Mouse (Mus musculus) heart, embryonic 14.5 days (tissue): Measurements from ENCODE around the gene Gm8297. TPM values are rescaled to one million over a fixed set of nuclear protein-coding genes. Genes with fewer than 3 reads are reported as not detected.
"Not testable (repeated sequence)": the region's sequence is repeated elsewhere in the genome, so short reads cannot be mapped to it uniquely, and the experiment has no call there.

ENCODE experiments used
- ATAC-seq: fragments of 200-750 bp; cut with Nextera tagmentation; 2 replicates; pipeline ENCODE4 v1.8.0; 2017; ENCODE audit warnings: low read depth, moderate TSS enrichment; ENCODE audit not compliant: insufficient number of reproducible peaks, insufficient read depth, low FRiP score
- H3K27ac ChIP-seq, 2 experiments: fragments of 200-500 bp in 1 of 2; fragments of 300-500 bp in 1 of 2; sonication (generic) in 1 of 2; replicated peaks in 1 of 2; 2 replicates each; pipeline ENCODE4 v1.5.1; 2012 to 2014; ENCODE audit warnings: low read depth in 2 of 2, low read length in 2 of 2, control low read depth in 1 of 2, mild to moderate bottlenecking in 1 of 2, mixed read lengths in 1 of 2; ENCODE audit not compliant: control insufficient read depth in 1 of 2, insufficient read depth in 1 of 2
- H3K27me3 ChIP-seq: fragments of 300-500 bp; sonication (generic); 2 replicates; pipeline ENCODE4 v1.6.1; 2014; ENCODE audit warnings: mild to moderate bottlenecking, low read length, control low read depth; ENCODE audit not compliant: control insufficient read depth, insufficient read depth
- H3K36me3 ChIP-seq: fragments of 300-500 bp; sonication (generic); 2 replicates; pipeline ENCODE4 v1.6.1; 2014; ENCODE audit warnings: mild to moderate bottlenecking, control low read depth, low read length, mixed read lengths; ENCODE audit not compliant: control insufficient read depth, insufficient read depth
- H3K4me1 ChIP-seq, 2 experiments: fragments of 200-500 bp in 1 of 2; fragments of 300-500 bp in 1 of 2; sonication (generic) in 1 of 2; 2 replicates each; pipeline ENCODE4 v1.6.1; 2012 to 2014; ENCODE audit warnings: low read length in 2 of 2, control low read depth in 1 of 2, mixed read lengths in 1 of 2; ENCODE audit not compliant: control insufficient read depth in 2 of 2, insufficient read depth in 2 of 2
- H3K4me2 ChIP-seq: fragments of 300-500 bp; sonication (generic); 2 replicates; pipeline ENCODE4 v1.6.1; 2014; ENCODE audit warnings: mild to moderate bottlenecking, low read length
- H3K4me3 ChIP-seq, 2 experiments: fragments of 200-500 bp in 1 of 2; fragments of 300-500 bp in 1 of 2; sonication (generic) in 1 of 2; 2 replicates each; pipeline ENCODE4 v1.5.1; 2012 to 2014; ENCODE audit warnings: low read length in 2 of 2, mild to moderate bottlenecking in 2 of 2, control low read depth in 1 of 2, low read depth in 1 of 2, moderate library complexity in 1 of 2; ENCODE audit not compliant: control insufficient read depth in 1 of 2, insufficient read depth in 1 of 2
- H3K9ac ChIP-seq: fragments of 300-500 bp; sonication (generic); 2 replicates; pipeline ENCODE4 v1.6.1; 2014; ENCODE audit warnings: mild to moderate bottlenecking, low read length
- H3K9me3 ChIP-seq: fragments of 300-500 bp; sonication (generic); 2 replicates; pipeline ENCODE4 v1.6.1; 2016; ENCODE audit warnings: low read length, control low read depth; ENCODE audit not compliant: control insufficient read depth
- WGBS: fragments of 180-500 bp; shearing (Covaris S2); extraction: QIAGEN DNeasy Blood & Tissue Kit; methylation state at CpG from one replicate; pipeline ENCODE4 v1.1.7; 2014; 5-methylcytosine and 5-hydroxymethylcytosine counted together
- polyA plus RNA-seq: library from polyadenylated mRNA; unstranded; fragments of >200 nt; fragmentation: Nextera tagmentation; extraction: Ambion mirVana; gene quantifications from 2 replicates; pipeline ENCODE4 v1.2.1, GENCODE M21; 2014

Gm8297 gene
- not detected in 2 replicates for polyA plus RNA-seq

DNA sequence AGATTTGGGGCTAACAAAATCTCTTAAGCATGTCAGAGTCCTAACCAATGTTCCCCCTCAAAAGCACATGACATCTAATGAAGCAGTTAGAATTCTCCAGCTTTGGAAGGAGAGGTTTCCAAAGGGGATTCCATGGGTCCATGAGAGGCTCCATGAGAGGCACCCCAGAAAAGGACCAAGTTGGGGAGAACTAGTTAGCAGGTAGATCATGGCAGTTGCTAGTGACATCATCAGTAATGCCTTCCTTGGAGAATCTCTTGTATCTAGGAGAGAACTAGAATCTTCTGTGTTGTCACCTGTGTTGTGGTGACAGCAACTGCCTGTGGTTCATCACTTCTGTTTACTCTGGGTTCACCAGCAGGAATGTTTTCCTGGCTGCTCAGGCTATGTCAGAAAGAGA, at the start of gene Gm8297:
Gene Gm8297, plus strand, starts transcription at position 301 of the 400 bp plus-strand sequence.
- H3K4me1 ChIP-seq, ATAC-seq, H3K9ac ChIP-seq, H3K27ac ChIP-seq, H3K27me3 ChIP-seq, H3K36me3 ChIP-seq, H3K4me3 ChIP-seq, H3K4me2 ChIP-seq, H3K9me3 ChIP-seq: not testable (repeated sequence)

DNA sequence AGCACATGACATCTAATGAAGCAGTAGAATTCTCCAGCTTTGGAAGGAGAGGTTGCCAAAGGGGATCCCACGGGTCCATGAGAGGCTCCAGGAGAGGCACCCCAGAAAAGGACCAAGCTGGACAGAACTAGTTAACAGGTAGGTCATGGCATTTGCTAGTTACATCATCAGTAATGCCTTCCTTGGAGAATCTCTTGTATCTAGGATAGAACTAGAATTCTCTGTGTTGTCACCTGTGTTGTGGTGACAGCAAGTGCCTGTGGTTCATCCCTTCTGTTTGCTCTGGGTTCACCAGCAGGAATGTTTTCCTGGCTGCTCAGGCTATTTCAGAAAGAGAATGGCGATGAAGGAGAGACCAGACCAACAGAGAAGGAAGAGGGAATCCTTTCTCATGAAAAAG, 31.9 kb downstream of the Gm8297 start, which contains the start of gene Gm3298:
Gene Gm3298, plus strand, starts transcription at position 301 of the 400 bp plus-strand sequence.
- H3K36me3 ChIP-seq, H3K27ac ChIP-seq, H3K4me2 ChIP-seq, H3K4me1 ChIP-seq, H3K27me3 ChIP-seq, H3K9ac ChIP-seq, H3K9me3 ChIP-seq, ATAC-seq, H3K4me3 ChIP-seq: not testable (repeated sequence)
- whole genome bisulfite sequencing, result 80% methylated on average over 1 of the region's 2 CpGs

Other genes with a start within 250 kb of the Gm8297 start
- 0.11 TPM in 1 of 2 replicates, not detected in the other for gene Gm9602, start 207.6 kb upstream of the Gm8297 start, polyA plus RNA-seq
- gene Gm3269, start 145.8 kb upstream of the Gm8297 start, polyA plus RNA-seq, result not detected in 2 replicates
- 0.81 and 2.6 TPM in 2 replicates for gene Gm3264, start 128.4 kb upstream of the Gm8297 start, polyA plus RNA-seq
- 0.20 TPM in 1 of 2 replicates, not detected in the other for gene Gm3278, start 91.5 kb upstream of the Gm8297 start, polyA plus RNA-seq
- 0.57 TPM in 1 of 2 replicates, not detected in the other for gene Gm3298, start 32.0 kb downstream of the Gm8297 start, polyA plus RNA-seq
- gene 4930555G01Rik, start 66.7 kb downstream of the Gm8297 start, polyA plus RNA-seq, result not detected in 2 replicates
- gene Gm8281, start 87.1 kb downstream of the Gm8297 start, polyA plus RNA-seq, result 2.1 and 4.2 TPM in 2 replicates
- gene Gm8279, start 147.6 kb downstream of the Gm8297 start, polyA plus RNA-seq, result not detected in 2 replicates
- gene Gm3317, start 180.6 kb downstream of the Gm8297 start, polyA plus RNA-seq, result not detected in 2 replicates
- not detected in 2 replicates for gene Gm8271, start 201.9 kb downstream of the Gm8297 start, polyA plus RNA-seq